Mouse (Mus musculus): ENCODE measurements at regions not wholly inside any gene's neighbourhood (a gene's known extent, or its start where the extent isn't known, plus 50 kb on each side); places are given as distances from the start of the nearest gene placed in this dataset.

DNA sequence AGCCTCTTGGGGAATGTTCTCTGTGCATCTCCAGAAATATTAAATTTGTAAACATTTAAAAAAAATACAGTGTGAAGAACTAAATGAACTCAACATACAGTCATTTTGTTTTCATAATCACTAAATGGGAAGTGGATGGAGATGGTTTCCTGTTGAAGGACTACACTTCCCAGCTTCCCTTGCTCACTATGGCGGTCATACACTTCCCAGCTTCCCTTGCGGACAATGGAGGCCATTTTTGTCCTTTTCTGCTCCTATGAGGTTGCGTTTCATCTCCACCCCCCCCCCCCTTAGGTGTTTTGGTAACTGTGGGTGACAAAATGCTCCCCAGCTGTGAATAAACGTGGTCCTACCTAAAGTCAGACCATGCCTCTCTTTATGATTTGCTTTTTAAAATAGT, 119.2 kb downstream of the Tex29 start:
- no peak overlapping the region for H3K9ac ChIP-seq (ENCODE audit: control insufficient read depth, low read depth, low read length, poor library complexity, severe bottlenecking)
- no peaks in the 10 kb centered on the region for H3K36me3 ChIP-seq (ENCODE audit: control insufficient read depth in 1 of 2, insufficient read depth in 2 of 2, low read length in 2 of 2)
- no peak for TF ChIP-seq RCOR1 (IDR thresholded peaks at IDR 0.05; ENCODE audit: low read depth, low read length)
- TF ChIP-seq HCFC1 (IDR thresholded peaks at IDR 0.05; ENCODE audit: low read depth, low read length), result peak; percentile 79
- DNase-seq (ENCODE audit: low read depth, low spot score), result peak; percentile 16
- H3K9me3 ChIP-seq (replicated peaks; ENCODE audit: insufficient read depth, low read length), result no peaks in the 10 kb centered on the region
- H3K4me1 ChIP-seq (ENCODE audit: control insufficient read depth in 1 of 2, insufficient read depth in 2 of 2, low read length in 2 of 2), result no peaks in the 10 kb centered on the region
- H3K27me3 ChIP-seq (ENCODE audit: control insufficient read depth in 1 of 2, insufficient read depth in 2 of 2, low read length in 2 of 2), result no peaks in the 10 kb centered on the region; a peak in 1 of 4 replicates
- H3K27ac ChIP-seq (ENCODE audit: control insufficient read depth, low read depth, low read length), result no peak overlapping the region
- H3K79me2 ChIP-seq (ENCODE audit: control insufficient read depth, insufficient read depth, low read length, poor library complexity), result no peaks in the 10 kb centered on the region
- H3K4me3 ChIP-seq (ENCODE audit: control insufficient read depth in 1 of 2, insufficient read depth in 1 of 2, low read depth in 2 of 2, low read length in 2 of 2), result no peak overlapping the region

DNA sequence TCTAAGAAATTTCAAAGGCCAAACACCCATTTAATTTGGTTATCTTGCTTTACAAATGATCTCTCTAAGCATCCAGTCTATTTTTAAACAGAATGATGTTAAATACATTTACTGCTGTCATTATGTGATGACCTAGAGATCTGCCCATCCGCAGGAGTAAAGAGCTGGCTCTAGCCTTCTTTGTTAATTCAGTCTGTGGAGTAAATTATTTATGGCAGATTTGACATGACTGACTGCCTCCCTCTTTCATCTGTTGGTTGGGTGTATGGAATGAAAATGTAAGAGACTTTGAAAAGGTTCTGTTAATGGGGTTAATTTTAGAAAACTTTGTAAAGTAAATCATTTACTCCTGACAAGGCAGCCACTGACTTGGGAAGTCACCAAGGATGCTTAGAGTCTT, 123.3 kb downstream of the Tex29 start:
- no peak for DNase-seq (ENCODE audit: low read depth, low spot score)
- Histone ChIP-seq H3K9ac (ENCODE audit: control insufficient read depth, low read depth, low read length, poor library complexity, severe bottlenecking) (no peak overlapping the region), H3K27me3 (ENCODE audit: control insufficient read depth in 1 of 2, insufficient read depth in 2 of 2, low read length in 2 of 2) (no peaks in the 10 kb centered on the region; a peak in 1 of 4 replicates), H3K79me2 (ENCODE audit: control insufficient read depth, insufficient read depth, low read length, poor library complexity) (no peaks in the 10 kb centered on the region), H3K4me3 (ENCODE audit: control insufficient read depth in 1 of 2, insufficient read depth in 1 of 2, low read depth in 2 of 2, low read length in 2 of 2) (no peak overlapping the region), H3K27ac (ENCODE audit: control insufficient read depth, low read depth, low read length) (no peak overlapping the region), H3K36me3 (ENCODE audit: control insufficient read depth in 1 of 2, insufficient read depth in 2 of 2, low read length in 2 of 2) (no peaks in the 10 kb centered on the region), H3K4me1 (ENCODE audit: control insufficient read depth in 1 of 2, insufficient read depth in 2 of 2, low read length in 2 of 2) (no peaks in the 10 kb centered on the region), H3K9me3 (replicated peaks; ENCODE audit: insufficient read depth, low read length) (no peaks in the 10 kb centered on the region)
- TF ChIP-seq BHLHE40 (IDR thresholded peaks at IDR 0.05; ENCODE audit: borderline replicate concordance, low read depth, low read length), result no peak
- no peak for TF ChIP-seq POLR2AphosphoS2 (IDR thresholded peaks at IDR 0.05; ENCODE audit: low read length)
- no peak for TF ChIP-seq MEF2A (IDR thresholded peaks at IDR 0.05; ENCODE audit: extremely low read depth, insufficient replicate concordance, low read depth, low read length, poor library complexity, severe bottlenecking)
- TF ChIP-seq CHD1 (IDR thresholded peaks at IDR 0.05; ENCODE audit: low read depth, low read length), result no peak

DNA sequence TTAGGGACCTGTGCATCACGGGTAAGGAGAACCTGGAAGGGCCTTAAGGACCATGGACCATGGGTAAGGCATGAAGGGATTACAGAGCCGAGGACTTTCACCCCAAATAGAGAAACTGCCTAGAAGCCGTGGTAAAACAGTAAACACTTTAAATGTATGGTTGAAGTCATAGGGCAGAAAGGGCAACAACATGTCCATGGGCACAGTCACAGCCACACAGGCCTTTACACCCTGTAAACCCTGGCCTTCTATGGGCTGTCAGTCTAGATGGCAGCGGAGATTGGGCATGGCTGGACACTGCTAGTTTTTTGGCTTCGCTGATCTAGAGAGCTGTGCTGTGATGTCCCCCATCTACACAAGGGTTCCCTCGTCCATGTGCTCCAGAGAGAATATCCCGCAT, 127.4 kb downstream of the Tex29 start:
- Histone ChIP-seq H3K4me3 (ENCODE audit: control insufficient read depth in 1 of 2, insufficient read depth in 1 of 2, low read depth in 2 of 2, low read length in 2 of 2) (no peak overlapping the region), H3K27ac (ENCODE audit: control insufficient read depth, low read depth, low read length) (no peak overlapping the region), H3K9me3 (replicated peaks; ENCODE audit: insufficient read depth, low read length) (no peaks in the 10 kb centered on the region), H3K4me1 (ENCODE audit: control insufficient read depth in 1 of 2, insufficient read depth in 2 of 2, low read length in 2 of 2) (no peaks in the 10 kb centered on the region), H3K27me3 (ENCODE audit: control insufficient read depth in 1 of 2, insufficient read depth in 2 of 2, low read length in 2 of 2) (no peaks in the 10 kb centered on the region), H3K9ac (ENCODE audit: control insufficient read depth, low read depth, low read length, poor library complexity, severe bottlenecking) (no peak overlapping the region), H3K36me3 (ENCODE audit: control insufficient read depth in 1 of 2, insufficient read depth in 2 of 2, low read length in 2 of 2) (no peaks in the 10 kb centered on the region), H3K79me2 (ENCODE audit: control insufficient read depth, insufficient read depth, low read length, poor library complexity) (no peaks in the 10 kb centered on the region)
- DNase-seq (ENCODE audit: low read depth, low spot score), result no peak
- no peak for TF ChIP-seq GATA1 (IDR thresholded peaks at IDR 0.05; ENCODE audit: low read depth, low read length)
- TF ChIP-seq ETS1 (IDR thresholded peaks at IDR 0.05; ENCODE audit: low read depth, low read length), result no peak
- TF ChIP-seq USF2 (IDR thresholded peaks at IDR 0.05; ENCODE audit: borderline replicate concordance in 1 of 2, insufficient read depth in 1 of 2, low read depth in 1 of 2, low read length in 2 of 2), result no peak
- no peak for TF ChIP-seq CHD2 (IDR thresholded peaks at IDR 0.05; ENCODE audit: low read length)
- TF ChIP-seq POLR2AphosphoS2 (IDR thresholded peaks at IDR 0.05; ENCODE audit: low read length), result no peak
- TF ChIP-seq MAFK (IDR thresholded peaks at IDR 0.05; ENCODE audit: borderline replicate concordance, low read depth, low read length), result no peak
- no peak for TF ChIP-seq ZMIZ1 (IDR thresholded peaks at IDR 0.05; ENCODE audit: low read depth, low read length)
- no peak for TF ChIP-seq MAZ (IDR thresholded peaks at IDR 0.05; ENCODE audit: low read depth, low read length)
- no peak for TF ChIP-seq POLR2AphosphoS5 (IDR thresholded peaks at IDR 0.05; ENCODE audit: borderline replicate concordance, low read depth, low read length)
- TF ChIP-seq NELFE (IDR thresholded peaks at IDR 0.05; ENCODE audit: low read depth, low read length), result no peak
- no peak for TF ChIP-seq SMC3 (IDR thresholded peaks at IDR 0.05; ENCODE audit: low read depth, low read length)
- TF ChIP-seq TAL1 (IDR thresholded peaks at IDR 0.05; ENCODE audit: low read length), result no peak
- no peak for TF ChIP-seq MYC (IDR thresholded peaks at IDR 0.05; ENCODE audit: low read depth, low read length)
- no peak for TF ChIP-seq JUND (IDR thresholded peaks at IDR 0.05; ENCODE audit: low read depth, low read length)
- TF ChIP-seq EP300 (IDR thresholded peaks at IDR 0.05; ENCODE audit: low read depth in 1 of 2, low read length in 2 of 2), result no peak
- TF ChIP-seq UBTF (IDR thresholded peaks at IDR 0.05; ENCODE audit: borderline replicate concordance, insufficient read depth, low read depth, low read length), result no peak
- TF ChIP-seq ZKSCAN1 (IDR thresholded peaks at IDR 0.05; ENCODE audit: low read depth, low read length), result no peak
- TF ChIP-seq CHD1 (IDR thresholded peaks at IDR 0.05; ENCODE audit: low read depth, low read length), result no peak

Measured in MEL (cell line).